Mouse (Mus musculus) heart, postnatal 10 days (tissue): ENCODE results near the gene Rbm10. TPM values are rescaled to one million over a fixed set of nuclear protein-coding genes. Genes with fewer than 3 reads are reported as not detected.

Experiments used
- DNase-seq, 2 experiments: peaks; one replicate each; pipeline ENCODE4 v3.0.0; 2021
- intact Hi-C: fragments of 180-260 bp; cut with DNase I; formaldehyde crosslinking; loops from one replicate; pipeline ENCODE4 v1.15.1; 2025
- total RNA-seq, 2 experiments: library from RNA; stranded (reverse); gene quantifications; 2 replicates each; pipeline ENCODE4 v1.2.3; 2021

The Rbm10 gene
- total RNA-seq, 2 experiments from 2014 or later: 24.1 to 29.5 TPM

GRCm38 (mm10) chrX:20692616-20693015 lies 75.3 kb downstream of the Rbm10 start:
- intact Hi-C loops: no loop called here
- DNase-seq: no peak

DNA sequence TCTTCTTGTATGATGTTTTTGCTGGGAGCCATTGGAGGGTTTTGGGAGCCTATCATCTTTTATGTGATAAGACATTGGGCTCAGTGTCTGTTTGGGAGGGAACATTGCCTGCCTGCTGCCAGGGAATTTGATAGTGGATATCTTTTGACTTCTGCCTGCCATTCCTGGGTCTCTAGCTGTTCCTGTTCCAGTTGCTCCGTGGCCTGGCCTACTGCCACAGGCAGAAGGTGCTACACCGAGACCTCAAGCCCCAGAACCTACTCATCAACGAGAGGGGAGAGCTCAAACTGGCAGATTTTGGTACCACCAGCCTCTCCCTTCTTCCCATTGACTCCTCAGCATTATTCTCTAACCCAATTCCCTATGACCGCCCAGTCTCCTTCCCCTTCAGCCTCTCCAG lies 78.5 kb downstream of the Rbm10 start:
- DNase-seq: peak; percentile 20 to 47
- intact Hi-C loops: no loop called here

Other genes starting within 250 kb of the Rbm10 start
- gene Jade3, start 191.8 kb upstream of the Rbm10 start, total RNA-seq: 1 to 10 TPM; 3.4 to 4.1 TPM
- gene Rgn, start 67.7 kb upstream of the Rbm10 start, total RNA-seq: 1 to 10 TPM in 1 of 2 experiments, under 1 TPM in 1; 0.89 to 1.2 TPM
- 100 to 1,000 TPM; 586 to 630 TPM for gene Ndufb11, start 116 bp downstream of the Rbm10 start, total RNA-seq
- gene Uba1, start 40.8 kb downstream of the Rbm10 start, total RNA-seq: 100 to 1,000 TPM; 260 to 271 TPM
- 100 to 1,000 TPM; 169 to 183 TPM for gene Cdk16, start 70.5 kb downstream of the Rbm10 start, total RNA-seq
- gene Usp11, start 86.4 kb downstream of the Rbm10 start, total RNA-seq: 10 to 100 TPM; 10.8 to 11.0 TPM
- 10 to 100 TPM; 84.4 to 85.1 TPM for gene Araf, start 180.3 kb downstream of the Rbm10 start, total RNA-seq